Mouse (Mus musculus) thymus, adult 2 months (tissue): ENCODE data around the gene Twf1.

Experiments used
- CTCF ChIP-seq: fragments of 200-500 bp; IDR thresholded peaks from 2 replicates; pipeline ENCODE4 v1.5.1; 2012; ENCODE audit warnings: mild to moderate bottlenecking, control low read depth, low read length, moderate library complexity, borderline replicate concordance; ENCODE audit not compliant: control insufficient read depth, poor library complexity, insufficient read depth; ENCODE audit errors: extremely low read depth
- POLR2A ChIP-seq: fragments of 200-500 bp; IDR thresholded peaks from 2 replicates; pipeline ENCODE4 v1.6.1; 2012; ENCODE audit warnings: mild to moderate bottlenecking, low read length, control low read depth, moderate library complexity; ENCODE audit not compliant: control insufficient read depth, poor library complexity, insufficient read depth; ENCODE audit errors: extremely low read depth

GRCm38 (mm10) chr15:94553536-94553935 is 36.2 kb downstream of the Twf1 start:
- TF ChIP-seq POLR2A (no peak), CTCF (no peak)
